Mouse (Mus musculus) liver, postnatal 0 days (tissue): ENCODE measurements around the gene Gnpat.

Experiments used
- CTCF ChIP-seq: sonication (generic); IDR thresholded peaks from 2 replicates; pipeline ENCODE4 v1.5.1; 2016; ENCODE audit warnings: antibody characterized with exemption, low read depth
- EP300 ChIP-seq: IDR thresholded peaks from 2 replicates; pipeline ENCODE4 v1.6.1; 2016; ENCODE audit warnings: antibody characterized with exemption, low read depth, mild to moderate bottlenecking

DNA sequence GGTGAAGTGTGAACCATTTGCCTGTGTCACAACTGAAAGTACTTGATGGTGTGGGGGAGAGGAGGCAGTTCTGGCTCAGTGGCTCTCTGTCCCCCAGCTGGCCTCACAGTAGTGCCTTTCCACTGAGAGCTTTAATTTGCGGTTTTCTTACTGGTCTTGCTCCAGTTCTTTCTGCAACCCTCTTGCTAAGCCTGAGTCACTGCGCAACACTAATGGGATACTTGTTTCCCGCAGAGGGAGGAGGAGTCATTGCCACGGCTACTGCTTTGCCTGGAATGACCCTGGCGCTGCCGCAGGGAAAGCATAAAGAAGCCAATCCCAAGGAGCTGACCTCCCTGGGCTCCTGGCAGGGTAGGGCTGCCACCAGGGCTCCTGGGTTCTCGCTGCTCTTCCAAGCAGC is 36.2 kb upstream of the Gnpat start:
- TF ChIP-seq CTCF (no peak), EP300 (no peak)
